Mouse (Mus musculus) kidney, adult 2 months (tissue): ENCODE measurements around the gene Psmb8. TPM values are rescaled to one million over a fixed set of nuclear protein-coding genes. Genes with fewer than 3 reads are reported as not detected.

Experiments
- DNase-seq: peaks from one replicate; pipeline ENCODE4 v3.0.0; 2021
- H3K27ac ChIP-seq: fragments of 200-500 bp; 2 replicates; pipeline ENCODE4 v1.5.1; 2012; ENCODE audit warnings: low read depth, low read length, control low read depth, inconsistent platforms; ENCODE audit not compliant: insufficient read depth
- H3K27me3 ChIP-seq: fragments of 200-500 bp; replicated peaks from 2 replicates; pipeline ENCODE4 v1.6.1; 2012; ENCODE audit warnings: mild to moderate bottlenecking, moderate library complexity, low read length, inconsistent platforms; ENCODE audit not compliant: control insufficient read depth, insufficient read depth
- H3K36me3 ChIP-seq: fragments of 200-500 bp; 2 replicates; pipeline ENCODE4 v1.6.1; 2012; ENCODE audit warnings: mild to moderate bottlenecking, moderate library complexity, low read length, inconsistent platforms; ENCODE audit not compliant: control insufficient read depth, insufficient read depth
- H3K4me1 ChIP-seq: fragments of 200-500 bp; 2 replicates; pipeline ENCODE4 v1.6.1; 2011; ENCODE audit warnings: low read length; ENCODE audit not compliant: control insufficient read depth, insufficient read depth
- H3K4me3 ChIP-seq: fragments of 200-500 bp; 2 replicates; pipeline ENCODE4 v1.5.1; 2011; ENCODE audit warnings: mild to moderate bottlenecking, low read depth, low read length, control low read depth; ENCODE audit not compliant: insufficient read depth
- CTCF ChIP-seq: fragments of 200-500 bp; conservative IDR thresholded peaks from 2 replicates; pipeline ENCODE4 v1.5.1; 2011; ENCODE audit warnings: low read depth, mild to moderate bottlenecking, control low read depth, low read length, moderate library complexity, mixed read lengths; ENCODE audit not compliant: insufficient read depth, insufficient read length
- POLR2A ChIP-seq: fragments of 200-500 bp; IDR thresholded peaks from one replicate; pipeline ENCODE4 v1.6.1; 2011; ENCODE audit warnings: low read depth, low read length, control low read depth
- WGBS: fragments of 180-500 bp; shearing (Covaris S2); methylation state at CpG from one replicate; pipeline ENCODE4 v1.1.7; 2018; 5-methylcytosine and 5-hydroxymethylcytosine counted together
- polyA plus RNA-seq: library from polyadenylated mRNA; depleted of rRNA; stranded (reverse); fragments of >200 nt; gene quantifications from 2 replicates; pipeline ENCODE4 v1.2.3, GENCODE M21; 2012

The Psmb8 gene
- polyA plus RNA-seq, 1 experiment = 58.1 TPM

DNA sequence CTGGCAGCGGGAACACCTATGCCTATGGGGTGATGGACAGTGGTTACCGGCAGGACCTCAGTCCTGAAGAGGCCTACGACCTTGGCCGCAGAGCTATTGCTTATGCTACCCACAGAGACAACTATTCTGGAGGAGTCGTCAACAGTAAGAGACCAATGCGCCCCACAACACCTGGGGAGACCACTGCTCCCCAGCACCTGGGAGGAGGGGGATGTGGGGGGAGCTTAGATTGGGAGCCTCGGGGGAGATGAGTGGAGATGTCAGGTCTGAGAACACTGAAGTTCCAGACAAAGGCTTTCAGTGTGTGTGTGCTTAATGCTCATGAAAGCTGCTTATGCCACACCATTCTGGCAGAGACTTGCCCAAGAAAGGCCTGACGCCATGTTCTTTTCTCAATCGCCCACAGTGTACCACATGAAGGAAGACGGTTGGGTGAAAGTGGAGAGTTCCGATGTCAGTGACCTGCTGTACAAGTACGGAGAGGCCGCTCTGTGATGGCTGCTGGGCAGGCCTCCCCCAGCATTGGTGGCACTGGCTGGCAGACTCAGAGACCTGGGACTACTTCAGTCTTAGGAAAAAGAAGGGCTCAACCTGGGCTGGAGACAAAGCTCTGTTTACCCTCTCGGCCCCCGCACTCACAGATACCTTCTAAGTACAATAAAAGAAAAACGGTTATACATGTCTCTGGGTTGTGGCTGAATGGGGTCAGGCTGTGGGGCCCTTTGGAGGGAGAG lies 3.4 kb downstream of the Psmb8 start:
- WGBS = 90% methylated on average over 16 of the region's 16 CpGs

DNA sequence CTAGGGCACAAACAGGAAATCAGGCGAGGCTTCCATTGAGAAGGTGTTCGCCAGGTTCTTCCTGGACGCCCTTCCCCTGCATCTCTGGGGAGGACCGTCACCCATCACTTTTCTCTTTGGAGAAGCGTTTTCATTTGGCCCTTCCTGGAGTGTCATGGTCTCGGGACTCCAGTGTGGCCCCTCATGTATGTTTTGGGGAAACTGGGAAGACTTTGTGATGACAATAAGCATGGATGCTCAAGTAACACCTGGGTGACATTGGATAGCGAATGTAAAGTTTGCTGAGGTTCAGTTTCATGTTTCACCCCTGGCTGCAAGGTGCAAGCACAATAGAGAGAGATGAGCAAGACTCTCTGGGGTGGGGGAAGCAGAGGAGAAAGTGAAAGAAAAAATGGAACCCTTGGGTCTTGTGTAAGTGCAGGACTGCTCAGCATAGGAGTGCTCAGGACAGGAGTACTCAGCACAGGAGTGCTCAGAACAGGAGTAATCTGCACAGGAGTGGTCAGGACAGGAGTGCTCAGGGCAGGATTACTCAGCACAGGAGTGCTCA lies 4.1 kb downstream of the Psmb8 start:
- Histone ChIP-seq H3K27ac (no peak overlapping the region), H3K27me3 (no peaks in the 10 kb centered on the region), H3K4me3 (no peak overlapping the region), H3K4me1 (peaks cover 6% of the 10 kb centered on the region; the same call in 1 of the 2 replicates), H3K36me3 (no peaks in the 10 kb centered on the region)
- 84% methylated on average over 7 of the region's 7 CpGs for WGBS
- TF ChIP-seq POLR2A (no peak), CTCF (no peak)
- no peak for DNase-seq

More for the DNA sequence above, 3.4 kb downstream of the Psmb8 start:
- Histone ChIP-seq H3K27me3 (no peaks in the 10 kb centered on the region), H3K27ac (no peak overlapping the region), H3K36me3 (no peaks in the 10 kb centered on the region), H3K4me1 (peaks cover 6% of the 10 kb centered on the region; the same call in 1 of the 2 replicates), H3K4me3 (no peak overlapping the region)
- DNase-seq = no peak
- TF ChIP-seq CTCF = no peak
- TF ChIP-seq POLR2A = no peak

DNA sequence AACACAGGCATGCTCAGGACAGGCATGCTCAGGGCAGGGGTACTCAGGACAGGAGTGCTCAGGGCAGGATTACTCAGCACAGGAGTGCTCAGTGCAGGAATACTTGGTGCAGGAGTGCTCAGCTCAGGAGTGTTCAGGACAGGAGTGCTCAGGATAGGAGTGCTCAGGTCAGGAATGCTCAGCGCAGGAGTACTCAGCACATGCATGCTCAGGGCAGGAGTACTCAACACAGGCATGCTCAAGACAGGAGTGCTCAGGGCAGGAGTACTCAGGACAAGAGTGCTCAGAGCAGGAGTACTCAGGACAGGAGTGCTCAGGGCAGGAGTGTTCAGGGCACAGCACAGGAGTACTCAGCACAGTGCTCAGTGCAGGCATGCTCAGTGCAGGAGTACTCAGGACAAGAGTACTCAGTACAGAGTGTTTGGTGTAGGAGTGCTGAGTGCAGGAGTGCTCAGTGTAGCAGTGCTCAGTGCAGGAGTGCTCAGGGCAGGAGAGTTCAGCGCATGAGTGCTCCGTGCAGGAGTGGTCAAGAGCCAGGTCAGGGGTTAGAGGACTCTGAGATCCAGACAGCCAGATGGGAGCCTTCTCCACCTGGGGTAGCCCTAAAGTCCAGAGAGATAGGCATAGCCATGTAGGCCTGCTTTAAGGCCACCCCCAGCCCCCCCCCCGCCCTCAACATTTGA lies 5.4 kb downstream of the Psmb8 start:
- WGBS = 81% methylated on average over 4 of the region's 4 CpGs
- Histone ChIP-seq H3K4me3 (no peak overlapping the region), H3K36me3 (no peaks in the 10 kb centered on the region), H3K4me1 (peaks cover 6% of the 10 kb centered on the region; the same call in 1 of the 2 replicates), H3K27ac (no peak overlapping the region), H3K27me3 (no peaks in the 10 kb centered on the region)
- DNase-seq = no peak
- TF ChIP-seq POLR2A = no peak
- TF ChIP-seq CTCF = no peak

DNA sequence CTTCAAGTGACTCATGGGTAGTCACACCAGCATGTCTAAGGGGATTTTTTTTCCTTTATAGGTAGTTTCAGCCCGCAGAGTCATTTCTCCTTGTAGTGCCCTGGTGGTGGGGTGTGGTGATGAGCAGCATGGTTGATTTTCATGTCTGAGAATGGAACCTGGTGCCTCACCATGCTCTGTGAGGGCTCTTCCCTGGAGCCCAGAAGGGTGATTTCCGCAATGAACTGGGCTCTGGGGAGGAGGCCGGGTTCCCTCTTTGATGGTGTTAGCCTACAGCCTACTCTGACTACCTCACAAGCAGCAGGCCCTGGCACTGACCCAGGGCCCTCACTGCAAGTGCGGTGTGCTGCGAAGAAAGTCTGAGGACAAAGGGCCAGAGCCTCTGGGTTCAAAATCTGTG lies 5.9 kb downstream of the Psmb8 start, which contains the start of gene Tap2:
Gene Tap2, plus strand, starts transcription at position 84 of the 400 bp plus-strand sequence.
- Histone ChIP-seq H3K36me3 (no peaks in the 10 kb centered on the region), H3K4me3 (peak within 1 kb of the TSS; percentile 94), H3K27ac (no peak within 1 kb of the TSS), H3K27me3 (no peaks in the 10 kb centered on the region), H3K4me1 (peaks cover 6% of the 10 kb centered on the region; the same call in 1 of the 2 replicates)
- DNase-seq = peak; percentile 34
- WGBS = 65% methylated on average over 5 of the region's 5 CpGs
- TF ChIP-seq POLR2A = no peak
- TF ChIP-seq CTCF = no peak

DNA sequence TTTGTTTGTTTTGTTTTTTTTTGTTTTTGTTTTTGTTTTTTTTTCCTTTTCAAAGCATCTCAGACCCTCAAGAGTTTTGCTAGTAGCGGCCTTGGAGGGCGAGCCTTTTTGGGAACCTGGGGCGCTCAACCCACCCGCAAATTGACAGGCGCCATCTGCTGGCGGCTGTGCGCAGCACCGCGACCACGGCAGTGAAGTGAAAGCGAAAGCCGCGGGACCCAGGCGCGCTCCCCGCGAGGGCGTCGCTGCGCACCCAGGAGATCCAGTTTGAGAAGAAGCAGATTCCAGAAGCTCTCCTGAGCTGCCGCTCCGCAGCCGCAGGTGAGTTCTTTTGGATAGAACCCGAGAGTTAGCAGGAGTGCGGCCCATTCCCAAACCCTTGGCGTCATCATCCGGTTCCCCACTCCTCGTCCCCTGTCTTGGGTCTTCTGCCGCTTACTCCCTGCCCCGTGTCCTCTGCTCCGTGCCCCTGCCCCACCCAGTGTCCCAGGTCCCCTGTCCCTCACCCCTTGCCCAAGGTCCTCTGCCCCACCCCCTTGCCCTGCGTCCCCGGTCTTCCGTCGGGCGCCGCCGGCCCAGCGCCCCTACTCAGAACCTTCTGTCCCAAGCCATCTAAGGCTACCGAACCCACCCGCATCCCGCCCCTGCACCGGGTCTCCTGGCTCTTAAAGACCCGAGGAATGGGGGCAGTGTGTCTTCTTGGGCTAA lies 6.9 kb downstream of the Psmb8 start:
- Histone ChIP-seq H3K4me1 (peaks cover 6% of the 10 kb centered on the region; the same call in 1 of the 2 replicates), H3K4me3 (peak overlapping the region; percentile 94), H3K27me3 (no peaks in the 10 kb centered on the region), H3K36me3 (no peaks in the 10 kb centered on the region), H3K27ac (peak overlapping the region; percentile 63; the same call in 1 of the 2 replicates)
- WGBS = under 1% methylated on average over 44 of the region's 44 CpGs
- DNase-seq = peak; percentile 93
- TF ChIP-seq CTCF (peak; percentile 80), POLR2A (peak; percentile 28)

DNA sequence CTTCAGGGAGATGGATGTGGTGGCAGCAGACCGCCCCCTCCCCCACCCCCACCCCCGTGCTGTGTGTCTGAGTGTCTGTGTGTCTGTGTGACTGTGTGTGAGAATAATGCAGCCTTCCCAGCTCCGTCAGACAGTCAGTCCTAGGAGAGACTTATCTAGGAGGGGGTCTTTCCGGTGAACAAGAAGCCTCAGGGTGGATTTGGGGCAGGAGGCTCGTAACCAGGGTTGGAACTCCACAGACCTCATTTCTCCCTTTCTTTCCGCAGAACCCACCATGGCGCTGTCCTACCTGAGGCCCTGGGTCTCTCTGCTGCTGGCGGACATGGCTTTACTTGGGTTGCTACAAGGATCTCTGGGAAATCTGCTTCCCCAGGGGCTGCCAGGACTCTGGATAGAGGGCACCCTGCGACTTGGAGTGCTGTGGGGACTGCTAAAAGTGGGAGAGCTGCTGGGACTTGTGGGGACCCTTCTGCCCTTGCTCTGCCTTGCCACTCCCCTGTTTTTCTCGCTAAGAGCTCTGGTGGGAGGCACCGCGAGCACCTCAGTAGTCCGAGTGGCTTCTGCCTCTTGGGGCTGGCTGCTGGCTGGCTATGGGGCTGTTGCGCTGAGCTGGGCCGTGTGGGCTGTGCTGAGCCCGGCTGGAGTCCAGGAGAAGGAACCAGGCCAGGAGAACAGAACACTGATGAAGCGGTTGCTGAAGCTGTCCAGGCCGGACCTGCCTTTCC lies 7.7 kb downstream of the Psmb8 start:
- no peaks in the 10 kb centered on the region for H3K27me3 ChIP-seq
- peak overlapping the region; percentile 8; the same call in 1 of the 2 replicates for H3K27ac ChIP-seq
- H3K4me3 ChIP-seq = peak overlapping the region; percentile 94
- no peaks in the 10 kb centered on the region for H3K36me3 ChIP-seq
- no peak for DNase-seq
- TF ChIP-seq POLR2A = no peak
- no peak for TF ChIP-seq CTCF
- peaks cover 6% of the 10 kb centered on the region; the same call in 1 of the 2 replicates for H3K4me1 ChIP-seq
- WGBS = 24% methylated on average over 18 of the region's 18 CpGs

DNA sequence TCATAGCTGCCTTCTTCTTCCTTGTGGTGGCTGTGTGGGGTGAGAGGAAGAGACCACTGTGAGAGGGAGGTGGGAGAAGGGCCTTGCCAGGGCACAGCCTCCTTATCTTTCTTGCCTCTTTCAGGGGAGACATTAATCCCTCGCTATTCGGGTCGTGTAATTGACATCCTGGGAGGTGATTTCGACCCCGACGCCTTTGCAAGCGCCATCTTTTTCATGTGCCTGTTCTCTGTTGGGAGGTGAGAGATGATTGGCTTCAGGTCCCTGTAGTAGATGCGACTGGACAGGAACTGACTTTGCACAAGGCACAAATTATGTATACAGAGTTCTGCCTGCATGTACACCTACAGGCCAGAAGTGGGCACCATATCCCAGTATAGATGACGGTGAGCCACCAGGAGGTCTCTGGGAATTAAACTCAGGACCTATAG lies 8.2 kb downstream of the Psmb8 start:
- Histone ChIP-seq H3K4me3 (peak overlapping the region; percentile 94), H3K36me3 (no peaks in the 10 kb centered on the region), H3K27me3 (no peaks in the 10 kb centered on the region), H3K4me1 (peaks cover 6% of the 10 kb centered on the region; the same call in 1 of the 2 replicates), H3K27ac (peak overlapping the region; percentile 8; the same call in 1 of the 2 replicates)
- DNase-seq = peak; percentile 61
- WGBS = 29% methylated on average over 9 of the region's 9 CpGs
- TF ChIP-seq POLR2A (no peak), CTCF (peak; percentile 63)
